Mouse (Mus musculus) olfactory bulb, adult 2 months (tissue): ENCODE results near the gene Osbpl2. TPM values are rescaled to one million over a fixed set of nuclear protein-coding genes. Genes with fewer than 3 reads are reported as not detected.

Experiments
- H3K27ac ChIP-seq: fragments of 200-500 bp; 2 replicates; pipeline ENCODE4 v1.5.1; 2012; ENCODE audit warnings: low read depth, low read length; ENCODE audit not compliant: insufficient read depth
- H3K4me1 ChIP-seq: fragments of 200-500 bp; 2 replicates; pipeline ENCODE4 v1.6.1; 2012; ENCODE audit warnings: low read length; ENCODE audit not compliant: control insufficient read depth, insufficient read depth
- H3K4me3 ChIP-seq: fragments of 200-500 bp; 2 replicates; pipeline ENCODE4 v1.5.1; 2012; ENCODE audit warnings: mild to moderate bottlenecking, low read depth, low read length, moderate library complexity; ENCODE audit not compliant: insufficient read depth
- CTCF ChIP-seq: fragments of 200-500 bp; IDR thresholded peaks from 2 replicates; pipeline ENCODE4 v1.5.1; 2012; ENCODE audit warnings: low read depth, mild to moderate bottlenecking, low read length, moderate library complexity; ENCODE audit not compliant: insufficient read depth
- POLR2A ChIP-seq: fragments of 200-500 bp; IDR thresholded peaks from 2 replicates; pipeline ENCODE4 v1.6.1; 2012; ENCODE audit warnings: mild to moderate bottlenecking, low read depth, low read length, moderate library complexity; ENCODE audit not compliant: insufficient read depth
- WGBS: fragments of 180-500 bp; shearing (Covaris S2); methylation state at CpG from one replicate; pipeline ENCODE4 v1.1.7; 2018; 5-methylcytosine and 5-hydroxymethylcytosine counted together
- polyA plus RNA-seq: library from polyadenylated mRNA; stranded (reverse); fragments of >200 nt; gene quantifications from 2 replicates; pipeline ENCODE4 v1.2.4, GENCODE M21; 2012; ENCODE audit warnings: low replicate concordance; ENCODE audit not compliant: missing spikeins, insufficient read depth, insufficient read length

Osbpl2 gene
- polyA plus RNA-seq, 1 experiment: not detected

- Histone ChIP-seq H3K27ac (no peak overlapping the region), H3K4me1 (peaks cover 43% of the 10 kb centered on the region), H3K4me3 (no peak overlapping the region)
- WGBS: 57% methylated on average over 10 of the region's 10 CpGs
- TF ChIP-seq POLR2A (no peak), CTCF (no peak)
Observed at GRCm38 (mm10) chr2:180116081-180116493, 3.0 kb upstream of the Osbpl2 start.

- whole genome bisulfite sequencing: 79% methylated on average over 8 of the region's 8 CpGs
- H3K4me3 ChIP-seq: no peak overlapping the region
- H3K4me1 ChIP-seq: peaks cover 43% of the 10 kb centered on the region
Observed at GRCm38 (mm10) chr2:180116741-180117484, 2.2 kb upstream of the Osbpl2 start.

GRCm38 (mm10) chr2:180117485-180118194 lies 1.5 kb upstream of the Osbpl2 start:
- Histone ChIP-seq H3K4me1 (peaks cover 43% of the 10 kb centered on the region), H3K27ac (no peak overlapping the region), H3K4me3 (peak overlapping the region; percentile 16; the same call in 1 of the 2 replicates)
- WGBS: 12% methylated on average over 13 of the region's 13 CpGs
- 0 out of 2 replicates have a peak, but pooled peaks have one; percentile 17 for TF ChIP-seq POLR2A
- TF ChIP-seq CTCF: no peak

More at GRCm38 (mm10) chr2:180116741-180117484, 2.2 kb upstream of the Osbpl2 start:
- TF ChIP-seq POLR2A (no peak), CTCF (no peak)
- H3K27ac ChIP-seq: no peak overlapping the region

- peak overlapping the region; percentile 94 for H3K4me3 ChIP-seq
- H3K27ac ChIP-seq: peak overlapping the region; percentile 32; the same call in 1 of the 2 replicates
- H3K4me1 ChIP-seq: peaks cover 35% of the 10 kb centered on the region
- no peak for TF ChIP-seq CTCF
- TF ChIP-seq POLR2A: no peak
- WGBS: under 1% methylated on average over 67 of the region's 68 CpGs
Observed at GRCm38 (mm10) chr2:180119439-180120291, 559 bp downstream of the Osbpl2 start.

GRCm38 (mm10) chr2:180120292-180120761 lies 1.2 kb downstream of the Osbpl2 start:
- peak overlapping the region; percentile 94 for H3K4me3 ChIP-seq
- no peak for TF ChIP-seq POLR2A
- no peak for TF ChIP-seq CTCF
- 51% methylated on average over 5 of the region's 5 CpGs for WGBS
- no peak overlapping the region for H3K27ac ChIP-seq
- H3K4me1 ChIP-seq: peaks cover 35% of the 10 kb centered on the region

- no peak overlapping the region for H3K4me3 ChIP-seq
- no peak for TF ChIP-seq CTCF
- no peak for TF ChIP-seq POLR2A
- H3K27ac ChIP-seq: no peak overlapping the region
- H3K4me1 ChIP-seq: peaks cover 20% of the 10 kb centered on the region
- 92% methylated on average over 2 of the region's 2 CpGs for WGBS
Observed at GRCm38 (mm10) chr2:180124192-180124591, 5.1 kb downstream of the Osbpl2 start.

- H3K27ac ChIP-seq: no peak overlapping the region
Observed at GRCm38 (mm10) chr2:180126195-180126594, 7.1 kb downstream of the Osbpl2 start.

GRCm38 (mm10) chr2:180127675-180128074 lies 8.6 kb downstream of the Osbpl2 start:
- WGBS: 57% methylated on average over 1 of the region's 1 CpGs
- H3K4me1 ChIP-seq: peaks cover 16% of the 10 kb centered on the region
- no peak overlapping the region for H3K27ac ChIP-seq
- no peak overlapping the region for H3K4me3 ChIP-seq
- TF ChIP-seq POLR2A (no peak), CTCF (no peak)

More at GRCm38 (mm10) chr2:180126195-180126594, 7.1 kb downstream of the Osbpl2 start:
- H3K4me3 ChIP-seq: no peak overlapping the region
- TF ChIP-seq CTCF: no peak
- no peak for TF ChIP-seq POLR2A
- peaks cover 16% of the 10 kb centered on the region for H3K4me1 ChIP-seq
- WGBS: 14% methylated on average over 4 of the region's 4 CpGs

GRCm38 (mm10) chr2:180133231-180133630 lies 14.1 kb downstream of the Osbpl2 start:
- Histone ChIP-seq H3K4me3 (no peak overlapping the region), H3K27ac (no peak overlapping the region), H3K4me1 (0 out of 2 replicates have a peak, but pooled peaks cover 2% of the 10 kb centered on the region)
- TF ChIP-seq POLR2A (no peak), CTCF (no peak)
- 93% methylated on average over 4 of the region's 4 CpGs for WGBS
